Mouse (Mus musculus) adrenal gland, adult 2 months (tissue): ENCODE measurements around the gene Gm11563. TPM values are rescaled to one million over a fixed set of nuclear protein-coding genes. Genes with fewer than 3 reads are reported as not detected.

Source experiments
- polyA plus RNA-seq: library from polyadenylated mRNA; depleted of rRNA; stranded (reverse); fragments of >200 nt; gene quantifications from 2 replicates; pipeline ENCODE4 v1.2.3, GENCODE M21; 2012; rRNA removed
- total RNA-seq, 2 experiments: library from RNA; stranded (reverse); gene quantifications; 2 replicates each; pipeline ENCODE4 v1.2.3; 2021

Gene Gm11563
- total and polyA plus RNA-seq, 3 experiments, result not detected

Other genes starting within 250 kb of the Gm11563 start
Only the 30 nearest of the 39 such genes appear.
- gene Krt23, start 165.8 kb downstream of the Gm11563 start, total RNA-seq, result not detected
- 0.12 TPM in 1 of 2 replicates, not detected in the other for gene Krt23, start 165.8 kb downstream of the Gm11563 start, polyA plus RNA-seq
- gene Krt39, start 137.6 kb downstream of the Gm11563 start, total RNA-seq, result not detected
- not detected in 2 replicates for gene Krt39, start 137.6 kb downstream of the Gm11563 start, polyA plus RNA-seq
- gene Krt40, start 115.8 kb downstream of the Gm11563 start, total RNA-seq, result not detected
- not detected in 2 replicates for gene Krt40, start 115.8 kb downstream of the Gm11563 start, polyA plus RNA-seq
- gene Krtap3-3, start 108.1 kb downstream of the Gm11563 start, total RNA-seq, result not detected
- gene Krtap3-3, start 108.1 kb downstream of the Gm11563 start, polyA plus RNA-seq, result not detected in 2 replicates
- gene Krtap3-2, start 102.1 kb downstream of the Gm11563 start, total RNA-seq, result not detected
- gene Krtap3-2, start 102.1 kb downstream of the Gm11563 start, polyA plus RNA-seq, result not detected in 2 replicates
- gene Gm11939, start 99.5 kb downstream of the Gm11563 start, total RNA-seq, result not detected
- gene Gm11939, start 99.5 kb downstream of the Gm11563 start, polyA plus RNA-seq, result not detected in 2 replicates
- not detected for gene Krtap3-1, start 92.3 kb downstream of the Gm11563 start, total RNA-seq
- gene Krtap3-1, start 92.3 kb downstream of the Gm11563 start, polyA plus RNA-seq, result not detected in 2 replicates
- gene Krtap1-5, start 77.9 kb downstream of the Gm11563 start, total RNA-seq, result not detected
- gene Krtap1-5, start 77.9 kb downstream of the Gm11563 start, polyA plus RNA-seq, result not detected in 2 replicates
- gene Krtap1-4, start 75.3 kb downstream of the Gm11563 start, total RNA-seq, result not detected
- not detected in 2 replicates for gene Krtap1-4, start 75.3 kb downstream of the Gm11563 start, polyA plus RNA-seq
- not detected for gene Krtap1-3, start 67.6 kb downstream of the Gm11563 start, total RNA-seq
- not detected in 2 replicates for gene Krtap1-3, start 67.6 kb downstream of the Gm11563 start, polyA plus RNA-seq
- not detected for gene Krtap9-3, start 60.9 kb downstream of the Gm11563 start, total RNA-seq
- not detected in 2 replicates for gene Krtap9-3, start 60.9 kb downstream of the Gm11563 start, polyA plus RNA-seq
- gene Gm11938, start 55.7 kb downstream of the Gm11563 start, total RNA-seq, result not detected
- not detected in 2 replicates for gene Gm11938, start 55.7 kb downstream of the Gm11563 start, polyA plus RNA-seq
- not detected for gene Gm11937, start 48.8 kb downstream of the Gm11563 start, total RNA-seq
- not detected in 2 replicates for gene Gm11937, start 48.8 kb downstream of the Gm11563 start, polyA plus RNA-seq
- gene Krtap2-4, start 44.1 kb downstream of the Gm11563 start, total RNA-seq, result not detected
- not detected in 2 replicates for gene Krtap2-4, start 44.1 kb downstream of the Gm11563 start, polyA plus RNA-seq
- gene Gm11562, start 38.5 kb downstream of the Gm11563 start, total RNA-seq, result not detected
- not detected in 2 replicates for gene Gm11562, start 38.5 kb downstream of the Gm11563 start, polyA plus RNA-seq
- not detected for gene Krtap4-1, start 30.7 kb downstream of the Gm11563 start, total RNA-seq
- not detected in 2 replicates for gene Krtap4-1, start 30.7 kb downstream of the Gm11563 start, polyA plus RNA-seq
- not detected for gene Krtap4-2, start 23.9 kb downstream of the Gm11563 start, total RNA-seq
- gene Krtap4-2, start 23.9 kb downstream of the Gm11563 start, polyA plus RNA-seq, result not detected in 2 replicates
- gene Krtap4-7, start 14.9 kb downstream of the Gm11563 start, total RNA-seq, result not detected
- not detected in 2 replicates for gene Krtap4-7, start 14.9 kb downstream of the Gm11563 start, polyA plus RNA-seq
- gene Gm11555, start 8.7 kb downstream of the Gm11563 start, total RNA-seq, result not detected
- not detected in 2 replicates for gene Gm11555, start 8.7 kb downstream of the Gm11563 start, polyA plus RNA-seq
- gene Krtap4-6, start 7.0 kb upstream of the Gm11563 start, total RNA-seq, result not detected
- not detected in 2 replicates for gene Krtap4-6, start 7.0 kb upstream of the Gm11563 start, polyA plus RNA-seq
- gene Gm14190, start 31.8 kb upstream of the Gm11563 start, total RNA-seq, result not detected
- not detected in 2 replicates for gene Gm14190, start 31.8 kb upstream of the Gm11563 start, polyA plus RNA-seq
- gene Gm14180, start 75.3 kb upstream of the Gm11563 start, total RNA-seq, result not detected
- gene Gm14180, start 75.3 kb upstream of the Gm11563 start, polyA plus RNA-seq, result not detected in 2 replicates
- not detected for gene Gm11595, start 114.0 kb upstream of the Gm11563 start, total RNA-seq
- gene Gm11595, start 114.0 kb upstream of the Gm11563 start, polyA plus RNA-seq, result not detected in 2 replicates
- gene Krtap4-8, start 121.7 kb upstream of the Gm11563 start, total RNA-seq, result not detected
- gene Krtap4-8, start 121.7 kb upstream of the Gm11563 start, polyA plus RNA-seq, result not detected in 2 replicates
- not detected for gene Krtap4-9, start 126.2 kb upstream of the Gm11563 start, total RNA-seq
- not detected in 2 replicates for gene Krtap4-9, start 126.2 kb upstream of the Gm11563 start, polyA plus RNA-seq
- gene Gm11596, start 134.5 kb upstream of the Gm11563 start, total RNA-seq, result not detected
- gene Gm11596, start 134.5 kb upstream of the Gm11563 start, polyA plus RNA-seq, result not detected in 2 replicates
- not detected for gene Gm11569, start 140.0 kb upstream of the Gm11563 start, total RNA-seq
- not detected in 2 replicates for gene Gm11569, start 140.0 kb upstream of the Gm11563 start, polyA plus RNA-seq
- not detected for gene Gm11554, start 145.5 kb upstream of the Gm11563 start, total RNA-seq
- gene Gm11554, start 145.5 kb upstream of the Gm11563 start, polyA plus RNA-seq, result not detected in 2 replicates
- not detected for gene Krtap4-13, start 150.9 kb upstream of the Gm11563 start, total RNA-seq
- not detected in 2 replicates for gene Krtap4-13, start 150.9 kb upstream of the Gm11563 start, polyA plus RNA-seq
- gene Gm11564, start 156.7 kb upstream of the Gm11563 start, total RNA-seq, result not detected
- gene Gm11564, start 156.7 kb upstream of the Gm11563 start, polyA plus RNA-seq, result not detected in 2 replicates